Comparison of ENCODE assay signal across 1 mouse cellular context in genomic region chr7:141326546-141327446, GRCm38 (mm10).
TF ChIP-seq lines count a peak whose summit lies in the region.

No protein-coding gene starts in this region.

TF ChIP-seq in ES-E14, 5 proteins besides CTCF, POLR2A, EP300 and RAD21:
- TF ChIP-seq ZC3H11A (IDR thresholded peaks at IDR 0.05; ENCODE audit: borderline replicate concordance, low read depth, low read length) (no peak), MAFK (IDR thresholded peaks at IDR 0.05; ENCODE audit: insufficient read depth, low read depth, low read length) (no peak), ZNF384 (IDR thresholded peaks at IDR 0.05; ENCODE audit: low read depth, low read length) (no peak), CHD2 (IDR thresholded peaks at IDR 0.05; ENCODE audit: low read depth, low read length) (no peak), HCFC1 (IDR thresholded peaks at IDR 0.05; ENCODE audit: borderline replicate concordance, insufficient read depth, low read length) (no peak)
TF ChIP-seq in ES-E14: peak in this region for 0.
